8 mouse cellular contexts compared by ENCODE assay signal in the genomic region with DNA sequence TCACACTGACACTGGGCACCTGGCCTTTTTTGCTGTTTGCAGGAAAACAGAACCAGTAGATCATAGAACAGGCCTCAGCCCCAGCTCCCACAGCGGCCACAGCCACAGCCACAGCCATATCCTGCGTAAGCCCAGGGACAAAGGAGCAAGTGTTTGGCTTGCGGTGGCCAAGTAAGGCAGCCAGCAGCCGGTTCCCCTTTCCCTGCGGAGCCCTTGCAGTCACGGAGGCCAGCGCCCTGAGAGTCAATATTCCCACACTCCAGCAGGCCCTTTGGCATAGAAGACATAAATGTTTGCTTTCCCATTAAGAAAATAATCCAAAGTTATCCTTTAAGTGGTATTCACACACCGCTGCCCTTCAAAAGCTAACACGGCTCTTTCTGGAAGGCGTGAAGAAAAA.
DNase-seq lines count a peak whose midpoint lies in the region; ATAC-seq and TF ChIP-seq lines count a peak whose summit lies in the region.

No protein-coding gene starts in this region.

- peak; percentile 90 for DNase-seq in liver, adult 2 months (ENCODE audit: extremely low read depth, low read depth, low spot score)
- peak; percentile 53 for DNase-seq in gastrocnemius, postnatal 14 days
- DNase-seq in kidney, postnatal 25 days: peak; percentile 40 to 76
- DNase-seq in spleen, postnatal 36 days (ENCODE audit: low spot score in 2 of 2): no peak
- DNase-seq in right cerebral cortex, postnatal 4 days: no peak
- DNase-seq in embryo, embryonic 10 days (ENCODE audit: low spot score): no peak

- H3K36me3 ChIP-seq in liver, adult 2 months (ENCODE audit: control insufficient read depth, insufficient read depth, low read length): no peaks in the 10 kb centered on the region
- no peaks in the 10 kb centered on the region for H3K36me3 ChIP-seq in liver, embryonic 12.5 days
- no peaks in the 10 kb centered on the region for H3K36me3 ChIP-seq in stomach, embryonic 14.5 days (ENCODE audit: control insufficient read depth, insufficient read depth, low read length)

- no peaks in the 10 kb centered on the region for H3K9me3 ChIP-seq in liver, embryonic 12.5 days (replicated peaks)
- no peaks in the 10 kb centered on the region for H3K9me3 ChIP-seq in stomach, embryonic 14.5 days (ENCODE audit: control insufficient read depth, low read depth, low read length)

- H3K4me2 ChIP-seq in liver, embryonic 12.5 days: no peak overlapping the region
- H3K4me2 ChIP-seq in stomach, embryonic 14.5 days (replicated peaks; ENCODE audit: low read depth, low read length): no peak overlapping the region

- ATAC-seq in liver, embryonic 12.5 days: no peak
- peak; percentile 68 for ATAC-seq in stomach, embryonic 14.5 days (ENCODE audit: insufficient number of reproducible peaks, insufficient read depth, low FRiP score, low read depth)

- H3K4me3 ChIP-seq in liver, adult 2 months (ENCODE audit: insufficient read depth, low read depth, low read length): no peak overlapping the region
- H3K4me3 ChIP-seq in liver, embryonic 12.5 days: no peak overlapping the region
- no peak overlapping the region for H3K4me3 ChIP-seq in stomach, embryonic 14.5 days (ENCODE audit: low read depth, low read length)

- no peak overlapping the region for H3K9ac ChIP-seq in liver, adult 2 months (ENCODE audit: low read depth, low read length)
- no peak overlapping the region for H3K9ac ChIP-seq in liver, embryonic 12.5 days
- H3K9ac ChIP-seq in stomach, embryonic 14.5 days (replicated peaks; ENCODE audit: low read depth, low read length): no peak overlapping the region

- H3K4me1 ChIP-seq in liver, adult 2 months (ENCODE audit: control insufficient read depth, insufficient read depth, low read length): peaks cover 15% of the 10 kb centered on the region
- H3K4me1 ChIP-seq in liver, embryonic 12.5 days: peaks cover 23% of the 10 kb centered on the region
- peaks cover 26% of the 10 kb centered on the region for H3K4me1 ChIP-seq in stomach, embryonic 14.5 days (ENCODE audit: control insufficient read depth, insufficient read depth, low read length)

- intact Hi-C loops in gastrocnemius, postnatal 14 days (cut with DNase I; ENCODE audit: low total_unique reads): no loop called here

- no peaks in the 10 kb centered on the region for H3K79me2 ChIP-seq in liver, adult 2 months (ENCODE audit: control insufficient read depth, insufficient read depth, low read length)

- TF ChIP-seq POLR2A in liver, adult 2 months (IDR thresholded peaks at IDR 0.05; ENCODE audit: extremely low read depth, insufficient read depth, low read length): no peak

- H3K27ac ChIP-seq in liver, adult 2 months (replicated peaks; ENCODE audit: insufficient read depth, low read depth, low read length): peak overlapping the region; percentile 37
- no peak overlapping the region for H3K27ac ChIP-seq in liver, embryonic 12.5 days
- peak overlapping the region; percentile 6; the same call in 1 of the 2 replicates for H3K27ac ChIP-seq in stomach, embryonic 14.5 days (ENCODE audit: low read length)

- 20% methylated on average over 10 of the region's 10 CpGs for WGBS in liver, adult 2 months
- WGBS in liver, embryonic 12.5 days (ENCODE audit: insufficient replicate concordance): 51% methylated on average over 10 of the region's 10 CpGs
- 43% methylated on average over 10 of the region's 10 CpGs for WGBS in stomach, embryonic 14.5 days

- no peak for TF ChIP-seq CTCF in liver, adult 2 months (IDR thresholded peaks at IDR 0.05; ENCODE audit: low read depth, low read length)

- H3K27me3 ChIP-seq in liver, adult 2 months (ENCODE audit: control insufficient read depth, insufficient read depth, low read length): no peaks in the 10 kb centered on the region
- peaks cover 7% of the 10 kb centered on the region; the same call in 1 of the 2 replicates for H3K27me3 ChIP-seq in liver, embryonic 12.5 days (replicated peaks)
- H3K27me3 ChIP-seq in stomach, embryonic 14.5 days (ENCODE audit: control insufficient read depth, insufficient read depth, low read length): no peaks in the 10 kb centered on the region

Comparison
In these comparisons a context has a peak if more than half of its experiments do, and no peak if none do; other contexts are left out.
1. DNase-seq: peak in liver, adult 2 months (single experiment), gastrocnemius, postnatal 14 days (single experiment) and kidney, postnatal 25 days (2 of 2); none in spleen, postnatal 36 days (0 of 2), right cerebral cortex, postnatal 4 days (single experiment) and embryo, embryonic 10 days (single experiment).